Mouse (Mus musculus): ENCODE results near the gene Sept8. TPM values are rescaled to one million over a fixed set of nuclear protein-coding genes. Genes with fewer than 3 reads are reported as not detected.

The Sept8 gene
- polyA plus RNA-seq, 1 experiment from 2014 or later: 14.9 TPM

DNA sequence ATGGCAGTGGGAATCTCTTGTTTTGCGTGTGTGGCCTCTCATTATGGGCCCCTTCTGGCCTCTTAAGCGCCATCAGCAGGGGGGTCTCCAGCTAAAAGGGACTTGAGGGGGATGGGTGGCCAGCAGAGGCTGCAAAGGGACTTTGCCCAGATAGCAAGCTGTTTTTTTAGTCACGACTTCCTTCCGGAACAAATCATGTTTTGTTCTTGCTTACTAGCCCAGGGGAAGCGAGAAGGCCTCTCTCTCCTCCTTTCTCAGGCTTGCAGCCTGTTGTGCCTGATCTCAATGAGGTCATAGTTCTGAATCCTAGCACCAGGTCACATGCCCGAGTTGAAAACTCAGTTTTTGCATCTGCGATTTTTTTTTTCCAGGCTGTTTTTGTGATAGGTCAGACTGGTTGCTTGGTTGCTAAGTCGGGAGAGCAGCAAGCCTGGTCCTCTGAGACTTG is 27.1 kb upstream of the Sept8 start:
- Histone ChIP-seq H3K4me2 (no peak overlapping the region), H3K4me1 (ENCODE audit: control insufficient read depth, insufficient read depth, low read length) (peaks cover 27% of the 10 kb centered on the region), H3K27ac (ENCODE audit: low read depth, low read length) (no peak overlapping the region; the same call in 1 of the 2 replicates), H3K27me3 (ENCODE audit: control insufficient read depth, insufficient read depth, low read length) (peaks cover 24% of the 10 kb centered on the region), H3K4me3 (ENCODE audit: low read depth, low read length) (no peak overlapping the region), H3K9me3 (ENCODE audit: control insufficient read depth, low read length) (no peaks in the 10 kb centered on the region), H3K36me3 (ENCODE audit: control insufficient read depth, insufficient read depth, low read length) (no peaks in the 10 kb centered on the region), H3K9ac (ENCODE audit: low read length) (no peak overlapping the region)
- peak; percentile 94 for DNase-seq (ENCODE audit: low spot score, missing footprints)
- WGBS: 4% methylated on average over 8 of the region's 8 CpGs
- ATAC-seq (ENCODE audit: low FRiP score): peak; percentile 76

DNA sequence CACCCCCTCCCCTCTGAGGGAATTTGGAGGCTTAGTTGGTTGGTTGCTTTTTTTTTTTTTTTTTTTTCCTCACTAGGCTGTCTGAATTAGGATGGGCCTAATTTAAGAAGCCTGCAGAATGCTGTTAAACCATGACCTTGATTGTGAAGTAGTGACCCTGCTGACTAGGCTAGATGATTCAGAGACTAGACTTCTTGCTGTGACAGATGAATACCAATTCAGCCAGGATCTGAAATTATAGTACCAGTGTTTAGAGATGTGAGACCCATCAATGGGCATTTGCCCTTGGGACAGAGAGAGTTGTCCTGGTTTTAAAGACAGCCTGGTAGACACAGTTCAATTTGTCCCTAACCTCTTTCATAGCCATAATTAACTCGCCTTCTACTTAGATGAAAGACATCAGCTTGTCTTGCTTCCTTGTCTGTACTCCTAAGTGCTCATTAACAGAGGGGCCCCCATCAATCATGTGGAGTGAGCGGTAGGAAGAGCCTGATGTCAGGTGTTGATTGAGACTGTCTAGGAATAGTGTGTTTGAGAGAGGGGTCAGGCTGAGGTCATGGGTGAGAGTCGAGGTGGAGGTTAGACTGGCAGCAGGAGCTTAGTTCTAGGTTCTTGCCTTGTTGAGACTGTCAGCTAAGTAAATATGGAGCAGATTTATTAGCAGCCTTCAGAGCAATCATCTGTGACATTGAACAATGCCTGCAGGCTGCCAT is 25.7 kb upstream of the Sept8 start:
- peaks cover 22% of the 10 kb centered on the region for H3K4me1 ChIP-seq (ENCODE audit: control insufficient read depth, insufficient read depth, low read length)
- peaks cover 18% of the 10 kb centered on the region for H3K27me3 ChIP-seq (ENCODE audit: control insufficient read depth, insufficient read depth, low read length)
- ATAC-seq (ENCODE audit: low FRiP score) (no peak), DNase-seq (ENCODE audit: low spot score, missing footprints) (peak; percentile 84)
- H3K9ac ChIP-seq (ENCODE audit: low read length): no peak overlapping the region
- H3K4me2 ChIP-seq: no peak overlapping the region
- H3K27ac ChIP-seq (ENCODE audit: low read depth, low read length): no peak overlapping the region
- 18% methylated on average over 3 of the region's 3 CpGs for WGBS
- no peaks in the 10 kb centered on the region for H3K9me3 ChIP-seq (ENCODE audit: control insufficient read depth, low read length)
- no peaks in the 10 kb centered on the region for H3K36me3 ChIP-seq (ENCODE audit: control insufficient read depth, insufficient read depth, low read length)
- no peak overlapping the region for H3K4me3 ChIP-seq (ENCODE audit: low read depth, low read length)

DNA sequence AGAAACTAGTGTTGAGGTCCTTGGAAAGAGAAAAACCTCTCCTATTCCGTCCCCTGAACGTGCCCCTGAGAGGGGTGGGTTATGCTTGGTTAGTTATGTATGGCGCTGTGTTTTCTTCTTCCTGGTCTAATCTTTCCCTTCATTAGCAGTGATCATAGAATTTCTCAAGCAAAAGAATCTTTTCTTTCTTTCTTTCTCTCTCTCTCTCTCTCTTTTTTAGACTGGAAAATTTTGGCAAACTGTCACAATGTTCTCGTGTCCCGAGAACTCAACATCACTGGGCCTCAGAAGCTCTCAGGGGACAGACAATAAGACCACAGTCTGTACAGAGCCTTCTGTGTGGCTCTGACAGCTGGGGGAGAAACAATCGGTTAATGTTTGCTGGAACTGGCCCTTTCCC is 23.6 kb upstream of the Sept8 start:
- H3K27ac ChIP-seq (ENCODE audit: low read depth, low read length): peak overlapping the region; percentile 35; the same call in 1 of the 2 replicates
- no peaks in the 10 kb centered on the region for H3K36me3 ChIP-seq (ENCODE audit: control insufficient read depth, insufficient read depth, low read length)
- H3K4me2 ChIP-seq: no peak overlapping the region
- no peak overlapping the region for H3K9ac ChIP-seq (ENCODE audit: low read length)
- no peak for DNase-seq (ENCODE audit: low spot score, missing footprints)
- H3K4me1 ChIP-seq (ENCODE audit: control insufficient read depth, insufficient read depth, low read length): peaks cover 22% of the 10 kb centered on the region
- H3K27me3 ChIP-seq (ENCODE audit: control insufficient read depth, insufficient read depth, low read length): peaks cover 23% of the 10 kb centered on the region
- no peaks in the 10 kb centered on the region for H3K9me3 ChIP-seq (ENCODE audit: control insufficient read depth, low read length)
- 20% methylated on average over 6 of the region's 6 CpGs for WGBS
- no peak overlapping the region for H3K4me3 ChIP-seq (ENCODE audit: low read depth, low read length)
- ATAC-seq (ENCODE audit: low FRiP score): no peak

DNA sequence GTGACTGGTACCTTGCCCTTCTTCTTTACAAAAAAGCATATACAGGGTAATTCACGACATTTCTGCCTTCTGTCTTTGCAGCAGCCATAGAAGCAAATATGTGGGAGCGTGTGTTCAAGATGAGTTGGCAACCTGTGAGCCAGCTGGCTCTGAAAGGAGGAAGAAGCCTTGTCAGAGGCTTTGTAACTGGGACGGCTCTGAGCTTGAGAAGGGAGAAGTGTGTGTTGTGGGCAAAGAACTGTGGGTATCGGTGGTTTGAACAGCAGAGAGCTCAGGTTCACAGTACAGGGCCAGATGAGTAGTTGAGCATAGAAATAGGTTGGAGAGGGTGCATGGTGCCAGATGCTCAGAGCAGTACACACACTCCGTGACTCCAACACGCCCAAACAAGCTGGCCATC is 22.1 kb upstream of the Sept8 start:
- 80% methylated on average over 6 of the region's 6 CpGs for WGBS
- DNase-seq (ENCODE audit: low spot score, missing footprints) (no peak), ATAC-seq (ENCODE audit: low FRiP score) (no peak)
- H3K9ac ChIP-seq (ENCODE audit: low read length): no peak overlapping the region
- no peak overlapping the region for H3K4me3 ChIP-seq (ENCODE audit: low read depth, low read length)
- H3K27ac ChIP-seq (ENCODE audit: low read depth, low read length): no peak overlapping the region
- peaks cover 28% of the 10 kb centered on the region for H3K27me3 ChIP-seq (ENCODE audit: control insufficient read depth, insufficient read depth, low read length)
- H3K36me3 ChIP-seq (ENCODE audit: control insufficient read depth, insufficient read depth, low read length): no peaks in the 10 kb centered on the region
- no peak overlapping the region for H3K4me2 ChIP-seq
- H3K9me3 ChIP-seq (ENCODE audit: control insufficient read depth, low read length): no peaks in the 10 kb centered on the region
- H3K4me1 ChIP-seq (ENCODE audit: control insufficient read depth, insufficient read depth, low read length): peaks cover 18% of the 10 kb centered on the region

DNA sequence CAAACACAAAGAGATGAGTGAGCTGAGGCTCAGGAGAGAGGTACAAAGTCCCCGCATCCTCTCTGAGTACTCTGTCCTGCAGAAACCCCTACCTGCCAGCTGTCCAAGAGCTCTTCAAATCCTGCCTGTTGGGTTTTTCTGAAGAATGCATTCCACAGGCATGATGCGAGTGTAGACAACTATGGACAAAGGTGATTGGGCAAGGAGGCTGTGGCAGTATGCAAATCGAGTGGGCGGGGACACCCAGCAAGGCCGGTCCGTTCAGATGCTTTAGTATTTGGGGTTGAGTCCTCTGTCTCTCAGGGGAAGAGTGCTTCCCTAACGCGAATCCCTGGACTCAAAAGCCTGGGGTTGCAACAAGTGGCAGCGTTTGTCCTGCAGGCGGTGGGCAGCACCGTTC is 18.5 kb upstream of the Sept8 start:
- peak; percentile 86 for DNase-seq (ENCODE audit: low spot score, missing footprints)
- H3K4me1 ChIP-seq (ENCODE audit: control insufficient read depth, insufficient read depth, low read length): peaks cover 4% of the 10 kb centered on the region; the same call in 1 of the 2 replicates
- H3K4me3 ChIP-seq (ENCODE audit: low read depth, low read length): no peak overlapping the region
- no peak overlapping the region for H3K4me2 ChIP-seq
- no peak overlapping the region for H3K27ac ChIP-seq (ENCODE audit: low read depth, low read length)
- 9% methylated on average over 11 of the region's 11 CpGs for WGBS
- H3K9ac ChIP-seq (ENCODE audit: low read length): no peak overlapping the region
- H3K27me3 ChIP-seq (ENCODE audit: control insufficient read depth, insufficient read depth, low read length): peaks cover 28% of the 10 kb centered on the region
- H3K36me3 ChIP-seq (ENCODE audit: control insufficient read depth, insufficient read depth, low read length): no peaks in the 10 kb centered on the region
- no peaks in the 10 kb centered on the region for H3K9me3 ChIP-seq (ENCODE audit: control insufficient read depth, low read length)
- no peak for ATAC-seq (ENCODE audit: low FRiP score)

DNA sequence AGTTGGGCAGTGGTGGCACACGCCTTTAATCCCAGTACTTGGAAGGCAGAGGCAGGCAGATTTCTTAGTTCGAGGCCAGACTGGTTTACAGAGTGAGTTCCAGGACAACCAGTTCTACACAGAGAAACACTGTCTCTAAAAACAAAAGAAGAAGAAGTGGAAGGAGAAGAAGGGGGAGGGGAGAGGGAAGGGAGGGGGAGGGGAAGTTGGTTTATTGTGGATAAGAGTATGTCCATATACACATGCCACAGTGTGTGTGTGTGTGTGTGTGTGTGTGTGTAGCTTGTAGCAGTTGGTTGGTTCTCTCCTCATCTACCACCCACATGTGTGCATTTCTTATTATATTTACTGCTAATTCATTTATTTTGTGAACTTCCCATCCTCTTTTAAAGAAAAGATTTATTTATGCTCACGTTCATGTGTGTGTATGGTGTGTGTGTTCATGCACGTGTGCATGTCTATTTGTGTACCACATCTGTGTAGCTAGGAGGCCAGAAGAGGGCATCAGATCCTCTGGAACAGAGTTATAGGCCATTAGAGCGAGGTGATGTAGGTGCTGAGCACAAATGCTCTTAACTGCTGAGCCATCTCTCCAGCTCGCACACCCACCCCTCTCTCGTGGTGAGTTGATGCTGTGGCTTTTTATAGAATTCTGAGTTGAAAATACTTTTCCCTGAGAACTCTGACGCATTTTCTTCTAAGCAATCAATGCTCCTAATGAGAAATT is 16.9 kb upstream of the Sept8 start:
- Histone ChIP-seq H3K4me3 (ENCODE audit: low read depth, low read length) (no peak overlapping the region), H3K9ac (ENCODE audit: low read length) (no peak overlapping the region), H3K36me3 (ENCODE audit: control insufficient read depth, insufficient read depth, low read length) (no peaks in the 10 kb centered on the region), H3K4me2 (no peak overlapping the region), H3K9me3 (ENCODE audit: control insufficient read depth, low read length) (no peaks in the 10 kb centered on the region), H3K4me1 (ENCODE audit: control insufficient read depth, insufficient read depth, low read length) (peaks cover 3% of the 10 kb centered on the region; the same call in 1 of the 2 replicates), H3K27me3 (ENCODE audit: control insufficient read depth, insufficient read depth, low read length) (peaks cover 20% of the 10 kb centered on the region), H3K27ac (ENCODE audit: low read depth, low read length) (no peak overlapping the region)
- DNase-seq (ENCODE audit: low spot score, missing footprints): peak; percentile 75
- no peak for ATAC-seq (ENCODE audit: low FRiP score)
- WGBS: 84% methylated on average over 8 of the region's 8 CpGs

DNA sequence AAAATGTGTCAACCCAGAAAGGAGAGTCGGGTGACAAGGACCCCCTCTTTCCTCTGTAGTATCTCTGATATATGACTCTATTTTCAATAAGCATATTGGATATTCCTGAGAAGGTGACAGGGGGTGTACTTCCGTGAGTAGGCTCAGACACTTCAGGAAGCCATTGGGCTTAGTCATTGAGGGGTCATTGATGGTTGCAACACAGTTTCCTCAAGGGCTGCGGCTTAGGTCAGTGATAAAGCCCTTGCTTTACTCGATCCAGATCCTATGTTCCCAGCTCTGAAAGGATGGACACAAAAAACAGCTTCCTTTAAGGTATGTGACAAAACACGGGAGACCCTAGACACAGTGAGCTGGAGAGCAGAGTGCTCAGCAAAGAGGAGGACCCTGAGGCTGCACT is 15.3 kb upstream of the Sept8 start:
- Histone ChIP-seq H3K27me3 (ENCODE audit: control insufficient read depth, insufficient read depth, low read length) (peaks cover 15% of the 10 kb centered on the region), H3K4me3 (ENCODE audit: low read depth, low read length) (no peak overlapping the region)
- 83% methylated on average over 5 of the region's 5 CpGs for WGBS

DNA sequence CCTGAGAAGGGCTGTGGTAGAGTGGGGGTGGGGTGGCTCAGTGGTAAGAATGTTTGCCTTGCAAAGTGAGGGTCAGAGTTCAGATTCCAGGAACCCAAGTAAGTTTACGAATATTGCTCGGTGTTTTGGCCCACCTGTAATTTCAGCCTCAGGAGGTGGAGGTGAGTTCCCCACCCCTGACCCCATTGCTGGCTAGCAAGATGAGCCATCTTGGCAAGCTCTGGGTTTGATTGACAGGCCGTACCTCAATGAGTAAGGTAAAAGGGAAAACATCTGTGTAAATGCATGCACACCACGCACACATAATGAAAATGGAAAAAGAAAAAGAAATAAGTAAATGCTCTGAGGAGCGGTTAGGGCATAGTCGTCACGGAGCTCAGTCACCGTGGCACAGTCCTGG is 14.7 kb upstream of the Sept8 start:
- no peak overlapping the region for H3K9ac ChIP-seq (ENCODE audit: low read length)
- DNase-seq (ENCODE audit: low spot score, missing footprints) (no peak), ATAC-seq (ENCODE audit: low FRiP score) (no peak)
- WGBS: 90% methylated on average over 8 of the region's 8 CpGs
- peaks cover 3% of the 10 kb centered on the region; the same call in 1 of the 2 replicates for H3K4me1 ChIP-seq (ENCODE audit: control insufficient read depth, insufficient read depth, low read length)
- no peak overlapping the region for H3K4me2 ChIP-seq
- H3K27me3 ChIP-seq (ENCODE audit: control insufficient read depth, insufficient read depth, low read length): peaks cover 14% of the 10 kb centered on the region
- no peak overlapping the region for H3K27ac ChIP-seq (ENCODE audit: low read depth, low read length)
- no peaks in the 10 kb centered on the region for H3K36me3 ChIP-seq (ENCODE audit: control insufficient read depth, insufficient read depth, low read length)
- H3K9me3 ChIP-seq (ENCODE audit: control insufficient read depth, low read length): no peaks in the 10 kb centered on the region
- H3K4me3 ChIP-seq (ENCODE audit: low read depth, low read length): no peak overlapping the region

More for the DNA sequence above, 15.3 kb upstream of the Sept8 start:
- no peak overlapping the region for H3K4me2 ChIP-seq
- H3K9me3 ChIP-seq (ENCODE audit: control insufficient read depth, low read length): no peaks in the 10 kb centered on the region
- peaks cover 3% of the 10 kb centered on the region; the same call in 1 of the 2 replicates for H3K4me1 ChIP-seq (ENCODE audit: control insufficient read depth, insufficient read depth, low read length)
- H3K27ac ChIP-seq (ENCODE audit: low read depth, low read length): no peak overlapping the region
- no peak for DNase-seq (ENCODE audit: low spot score, missing footprints)
- H3K36me3 ChIP-seq (ENCODE audit: control insufficient read depth, insufficient read depth, low read length): no peaks in the 10 kb centered on the region
- H3K9ac ChIP-seq (ENCODE audit: low read length): no peak overlapping the region
- ATAC-seq (ENCODE audit: low FRiP score): no peak

DNA sequence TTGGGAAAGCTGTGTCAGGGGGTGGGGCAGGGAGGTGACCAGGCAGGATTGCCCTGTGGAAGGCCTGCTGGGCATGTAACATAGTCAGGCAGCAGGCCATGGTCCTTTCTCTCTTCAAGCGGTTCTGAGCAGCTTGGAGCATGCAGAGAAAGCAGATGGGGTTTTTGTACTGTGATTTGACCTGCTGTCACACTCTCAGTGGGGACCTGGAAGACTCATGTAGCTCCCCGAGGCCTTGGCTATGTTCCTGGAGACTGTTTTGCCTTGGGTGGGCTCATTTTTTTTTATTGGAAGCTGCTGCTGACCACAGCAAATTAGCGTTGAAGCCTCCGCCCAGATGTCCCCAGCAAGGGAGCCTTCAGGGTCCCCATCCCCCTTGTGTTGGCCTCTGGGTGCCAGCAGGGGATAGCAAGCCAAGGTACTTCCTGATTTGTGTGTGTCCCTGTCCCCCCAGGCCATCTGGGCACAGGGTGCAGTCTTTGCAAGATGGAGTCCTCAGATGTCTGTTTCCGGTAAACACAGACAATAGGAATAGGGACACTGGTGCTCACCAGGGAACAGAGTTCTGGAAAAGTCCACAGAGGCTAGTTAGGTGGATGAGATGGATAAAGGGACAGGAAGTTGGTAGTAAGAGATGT is 13.9 kb upstream of the Sept8 start:
- DNase-seq (ENCODE audit: low spot score, missing footprints): no peak
- peaks cover 9% of the 10 kb centered on the region for H3K27me3 ChIP-seq (ENCODE audit: control insufficient read depth, insufficient read depth, low read length)
- WGBS: 74% methylated on average over 5 of the region's 5 CpGs

More for the DNA sequence above, 13.9 kb upstream of the Sept8 start:
- H3K9me3 ChIP-seq (ENCODE audit: control insufficient read depth, low read length): no peaks in the 10 kb centered on the region
- H3K9ac ChIP-seq (ENCODE audit: low read length): no peak overlapping the region
- no peak overlapping the region for H3K4me3 ChIP-seq (ENCODE audit: low read depth, low read length)
- no peak for ATAC-seq (ENCODE audit: low FRiP score)
- no peak overlapping the region for H3K4me2 ChIP-seq
- no peaks in the 10 kb centered on the region for H3K36me3 ChIP-seq (ENCODE audit: control insufficient read depth, insufficient read depth, low read length)
- H3K4me1 ChIP-seq (ENCODE audit: control insufficient read depth, insufficient read depth, low read length): peaks cover 3% of the 10 kb centered on the region; the same call in 1 of the 2 replicates
- H3K27ac ChIP-seq (ENCODE audit: low read depth, low read length): no peak overlapping the region

Measured in midbrain, embryonic 11.5 days (tissue).